Mouse (Mus musculus): ENCODE results near the gene Slc25a48.
A peak's percentile ranks its signal among the peaks of the same experiment; 100 is the strongest.

The Slc25a48 gene

DNA sequence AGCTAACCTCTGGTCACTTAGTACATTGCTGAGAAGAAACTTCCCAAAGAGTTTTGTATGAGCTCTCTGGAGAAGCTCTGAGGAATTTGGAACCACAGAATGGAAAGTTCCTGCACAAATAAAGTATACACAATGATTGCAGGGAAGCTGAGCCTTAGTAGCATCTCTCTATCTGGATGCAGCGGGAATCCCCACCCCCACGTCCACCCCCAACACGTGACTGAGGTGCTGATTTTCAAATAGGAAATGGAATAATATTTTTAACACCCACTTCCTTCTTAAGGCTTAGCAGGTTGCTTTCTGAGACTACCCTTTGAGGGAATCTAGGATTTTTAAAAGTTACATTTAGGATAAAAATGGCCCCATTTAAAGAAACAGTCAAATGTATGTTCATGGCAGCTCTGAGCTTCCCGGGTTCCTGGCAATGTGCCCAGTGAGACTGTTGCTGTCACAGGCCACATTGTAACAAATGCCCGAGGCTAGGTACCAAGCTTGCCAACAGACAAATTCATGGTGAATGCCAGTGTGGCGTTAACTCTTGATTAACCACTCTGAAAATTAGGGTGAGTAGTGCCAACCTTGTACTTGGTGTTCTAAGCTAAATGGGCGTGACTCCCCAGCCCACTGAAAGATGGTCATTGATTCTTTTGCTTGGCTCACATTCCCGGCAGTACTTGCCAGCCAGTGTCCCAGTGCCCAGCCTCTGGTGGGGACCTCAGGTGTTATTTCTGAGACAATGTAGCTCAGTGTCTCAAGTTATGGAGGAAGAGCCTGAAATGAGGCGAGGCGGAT lies 11.3 kb downstream of the Slc25a48 start:
- no peak for DNase-seq (ENCODE audit: low read depth, low spot score)

DNA sequence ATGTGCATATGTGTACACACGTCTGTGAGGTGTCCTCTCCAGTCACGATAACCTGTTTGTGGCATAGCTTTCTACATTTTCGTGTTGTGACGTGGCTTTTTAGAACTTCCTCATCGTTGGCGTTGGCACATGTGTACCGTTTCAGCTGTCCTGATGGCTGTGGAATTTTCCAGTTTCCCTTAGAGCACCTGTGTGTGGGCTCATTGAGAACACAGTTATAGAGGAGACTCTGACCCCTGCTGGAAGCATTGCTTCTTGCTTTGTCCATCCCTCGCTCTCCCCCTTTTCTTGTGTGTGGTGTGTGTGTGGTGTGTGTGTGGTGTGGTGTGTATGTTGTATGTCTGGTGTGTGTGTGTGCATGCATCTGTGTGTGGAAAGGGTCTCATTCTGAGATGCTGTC lies 11.9 kb downstream of the Slc25a48 start:
- no peak for DNase-seq (ENCODE audit: low read depth, low spot score)

DNA sequence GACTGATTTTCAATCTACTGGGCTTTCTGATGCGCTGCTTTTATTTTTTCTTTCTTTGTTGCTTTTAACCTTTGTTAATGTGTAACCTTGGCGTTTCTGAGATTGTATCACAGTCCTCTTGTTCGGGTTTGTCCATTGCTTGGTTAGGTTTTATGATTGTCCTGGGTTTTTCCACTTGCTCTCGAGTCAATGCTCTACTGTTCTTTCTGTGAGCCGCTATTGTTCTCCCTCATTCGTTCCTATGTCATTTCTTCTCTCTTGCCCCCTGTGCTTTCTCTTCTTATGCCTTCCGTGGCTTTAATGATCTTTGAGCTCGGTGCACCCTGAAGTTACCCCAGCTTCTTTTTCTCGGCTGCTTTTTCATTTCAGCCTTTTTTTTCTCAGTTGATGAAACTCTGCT lies 19.8 kb downstream of the Slc25a48 start:
- DNase-seq (ENCODE audit: low read depth, low spot score), result no peak

DNA sequence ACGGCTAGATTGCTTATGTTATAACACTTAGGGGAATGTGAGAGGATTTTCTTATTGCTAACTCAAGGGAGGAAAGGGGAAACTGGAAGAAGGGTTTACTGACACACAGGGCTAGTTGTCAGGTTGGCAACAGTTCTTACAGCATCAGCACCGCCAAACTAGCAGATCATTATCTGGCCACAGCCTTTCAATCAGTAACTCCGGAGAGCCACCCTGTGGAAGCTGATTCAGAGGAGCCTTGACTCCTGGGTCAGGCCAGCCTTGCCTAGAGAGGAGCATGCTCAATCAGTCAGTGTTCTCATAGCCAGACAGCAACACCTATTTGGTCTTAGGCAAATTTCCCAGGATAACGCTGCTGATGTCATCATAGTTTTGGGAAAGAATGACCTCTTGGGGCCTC lies 23.3 kb downstream of the Slc25a48 start:
- no peak for DNase-seq (ENCODE audit: low read depth, low spot score)

DNA sequence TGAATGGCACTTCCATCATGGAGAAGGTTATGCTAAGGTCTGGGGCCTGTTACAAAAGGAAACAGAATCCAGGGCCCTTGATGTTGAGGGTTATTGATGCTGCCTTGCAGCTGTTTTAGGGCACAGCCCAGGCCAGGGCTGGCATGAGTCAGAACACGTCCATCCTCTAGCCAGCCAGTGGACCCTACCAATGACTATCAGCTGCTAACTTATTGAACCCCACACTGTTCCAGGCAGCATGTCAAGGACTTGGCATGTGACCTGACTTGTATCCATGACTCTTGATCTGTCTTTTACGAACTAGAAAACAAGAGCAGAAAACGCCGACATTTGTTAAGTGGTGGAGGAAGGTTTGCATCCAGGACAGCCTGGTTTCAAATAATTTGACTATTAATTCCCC lies 24.6 kb downstream of the Slc25a48 start:
- DNase-seq (ENCODE audit: low read depth, low spot score), result no peak

DNA sequence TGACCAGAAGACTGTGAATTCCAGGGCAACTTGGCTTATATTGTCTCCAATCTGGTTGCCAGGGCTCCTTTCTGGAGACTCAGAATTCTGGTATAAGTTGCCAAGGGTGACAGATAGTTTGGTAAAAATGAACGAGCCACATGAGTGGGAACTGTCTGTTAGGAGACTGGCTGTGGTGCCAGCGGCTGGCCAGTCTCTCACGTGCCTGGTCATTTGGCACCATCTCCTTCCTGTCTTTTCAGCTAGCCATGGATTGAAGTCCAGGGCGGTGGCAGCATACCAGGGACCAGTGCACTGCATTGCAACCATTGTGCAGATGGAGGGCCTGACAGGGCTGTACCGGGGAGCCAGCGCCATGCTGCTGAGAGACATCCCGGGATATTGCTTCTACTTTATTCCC lies 25.1 kb downstream of the Slc25a48 start:
- DNase-seq (ENCODE audit: low read depth, low spot score), result no peak

DNA sequence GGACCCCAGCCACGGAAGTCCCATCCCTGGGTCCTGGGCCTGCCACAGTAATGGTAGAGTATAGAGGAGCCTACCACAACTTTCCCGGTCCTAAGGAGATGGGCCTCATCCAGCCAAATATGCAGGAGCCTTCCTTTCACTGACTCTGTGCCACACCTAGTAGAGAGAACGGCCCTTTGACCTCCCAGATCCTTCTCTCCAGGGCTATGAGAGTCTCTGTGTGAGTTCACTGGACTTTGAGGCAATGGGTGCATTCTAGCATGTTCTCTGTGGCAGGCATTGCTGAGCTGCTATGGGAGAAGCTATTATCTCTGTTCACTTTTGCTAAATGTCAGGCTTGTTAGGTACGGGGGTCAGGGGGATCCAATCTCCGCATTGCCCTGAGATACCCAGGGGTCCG lies 25.6 kb downstream of the Slc25a48 start:
- DNase-seq (ENCODE audit: low read depth, low spot score), result no peak

DNA sequence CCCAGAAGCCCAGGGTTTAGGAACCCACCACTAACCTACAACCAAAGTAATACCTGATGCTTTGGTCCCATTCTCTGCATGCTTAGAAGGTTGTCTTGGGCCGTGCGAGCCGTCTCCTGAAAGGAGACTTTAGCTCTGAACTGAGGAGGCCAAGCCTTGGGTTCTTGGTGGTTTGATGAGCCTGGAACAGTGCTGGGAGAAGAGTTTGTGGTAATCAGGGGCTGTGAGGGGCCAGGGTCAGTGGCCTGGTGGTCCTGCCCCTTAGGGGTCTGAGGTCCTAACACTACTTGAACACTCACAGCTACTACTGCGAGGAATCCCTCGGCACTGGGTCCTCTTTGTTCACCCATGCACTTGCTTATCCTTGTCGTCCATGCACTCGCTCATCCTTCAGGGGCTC lies 29.6 kb downstream of the Slc25a48 start:
- no peak for DNase-seq (ENCODE audit: low read depth, low spot score)

DNA sequence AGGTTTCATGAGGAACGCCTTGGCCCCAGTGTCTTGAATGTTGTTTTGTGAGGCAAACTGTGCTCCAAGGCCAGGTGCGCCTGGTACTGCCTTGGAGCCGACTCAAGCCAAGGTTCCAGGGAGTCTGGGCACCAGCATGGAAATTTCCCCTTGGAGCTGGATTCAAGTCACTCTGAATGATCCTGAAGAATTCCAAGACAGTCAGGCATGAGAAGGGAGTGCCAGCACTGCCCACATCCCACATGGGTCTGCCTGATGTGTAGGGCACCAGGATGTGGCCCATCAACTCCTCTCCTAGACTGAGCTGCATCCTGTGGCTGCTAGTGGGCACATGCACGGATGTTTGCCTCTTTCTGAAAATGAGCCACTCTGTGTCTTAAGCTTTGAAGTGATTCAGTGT lies 30.4 kb downstream of the Slc25a48 start:
- DNase-seq (ENCODE audit: low read depth, low spot score), result no peak

DNA sequence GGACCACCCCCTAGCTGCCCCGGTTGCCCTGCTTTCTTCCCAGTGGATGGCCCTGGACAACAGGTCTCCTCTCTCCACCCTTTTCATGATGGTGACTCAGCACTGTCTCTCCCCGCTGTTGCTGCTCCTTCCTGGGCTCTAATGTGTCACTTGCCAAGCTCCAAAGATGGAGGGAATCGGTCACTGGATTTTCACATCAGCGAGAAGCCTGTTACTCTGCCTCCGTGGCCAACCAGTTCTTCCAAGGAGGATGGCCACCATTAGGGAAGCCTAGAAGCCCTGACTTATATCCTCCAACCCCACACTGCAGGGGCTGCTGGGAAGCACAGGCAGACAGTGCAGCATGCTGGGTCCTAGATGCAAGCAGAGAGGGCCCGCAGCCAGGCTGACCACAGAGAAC lies 33.1 kb downstream of the Slc25a48 start:
- DNase-seq (ENCODE audit: low read depth, low spot score), result no peak

DNA sequence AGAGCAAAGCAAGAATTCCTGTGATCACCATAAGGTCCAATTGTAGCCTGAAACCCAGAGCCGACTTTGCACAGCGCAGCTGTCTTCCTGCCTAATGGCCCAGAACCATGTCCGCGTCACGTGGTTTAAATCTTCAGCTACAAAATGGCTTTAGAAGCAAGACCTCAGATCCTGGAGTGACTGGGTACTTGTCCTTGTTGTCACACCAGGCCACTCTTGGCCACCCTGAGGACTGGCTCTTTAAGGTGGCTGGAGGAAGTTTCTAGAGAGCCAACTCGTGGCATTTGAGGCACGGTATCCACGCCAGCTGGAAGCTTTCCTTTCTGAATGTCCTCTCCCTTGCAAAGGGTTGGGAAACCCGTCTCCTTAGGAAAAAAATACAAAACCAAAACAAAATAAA lies 33.8 kb downstream of the Slc25a48 start:
- DNase-seq (ENCODE audit: low read depth, low spot score), result no peak

DNA sequence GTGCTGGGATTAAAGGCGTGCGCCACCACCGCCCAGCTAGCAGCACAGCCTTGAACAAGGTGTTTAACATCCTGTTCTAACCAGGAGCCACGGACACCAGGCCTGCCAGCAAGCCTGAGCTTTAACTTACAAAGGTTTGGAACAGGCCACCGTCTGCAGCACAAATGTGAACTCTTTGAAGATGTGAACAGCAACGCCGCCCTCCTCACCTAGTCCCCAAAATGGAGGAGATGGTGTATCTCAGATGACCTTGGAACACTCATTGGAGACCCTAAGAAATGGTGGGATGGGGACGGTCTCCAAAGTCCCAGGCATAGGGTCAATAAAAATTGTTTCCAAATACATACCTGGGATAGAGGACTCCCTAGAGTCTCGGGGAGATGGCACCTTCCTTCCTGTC lies 34.5 kb downstream of the Slc25a48 start:
- DNase-seq (ENCODE audit: low read depth, low spot score), result no peak

DNA sequence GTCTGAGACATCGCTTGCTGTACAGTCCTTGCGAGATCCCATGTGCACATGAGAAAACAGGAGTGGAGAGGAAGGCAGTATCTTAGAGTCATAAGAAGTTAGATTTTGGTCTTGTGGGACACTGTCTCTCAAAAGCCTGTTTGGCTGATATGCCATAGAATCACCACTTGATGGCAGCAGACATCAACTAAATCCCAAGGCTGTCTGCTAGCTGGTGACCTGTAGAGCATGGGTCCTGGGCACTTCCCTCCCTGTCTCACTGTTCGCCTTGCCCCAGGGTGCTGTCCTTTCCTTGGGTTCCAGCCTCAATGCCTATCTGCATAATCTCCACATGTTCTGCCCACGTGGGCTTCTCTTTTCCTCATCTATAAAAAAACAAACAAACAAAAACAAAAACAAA lies 37.2 kb downstream of the Slc25a48 start:
- DNase-seq (ENCODE audit: low read depth, low spot score), result peak; percentile 63

DNA sequence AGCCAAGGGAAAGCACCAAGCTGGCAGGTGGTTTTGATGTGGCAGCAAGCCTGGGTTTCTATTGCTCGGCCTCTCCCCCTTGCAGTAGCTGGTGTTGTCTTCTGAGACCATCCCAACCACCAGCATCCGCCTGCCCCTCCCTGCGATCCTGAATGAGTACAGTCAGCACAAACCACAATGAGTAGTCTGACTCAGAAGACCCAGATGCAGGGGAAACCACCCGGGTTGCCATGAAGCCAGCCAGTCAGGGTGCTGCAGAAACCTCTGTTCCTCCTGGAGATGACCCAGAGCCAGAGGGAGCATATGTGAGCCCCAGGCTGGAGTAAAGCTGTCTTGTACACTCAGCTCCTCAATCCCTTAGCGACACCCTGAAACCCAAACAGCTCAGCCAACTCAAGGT lies 38.6 kb downstream of the Slc25a48 start:
- no peak for DNase-seq (ENCODE audit: low read depth, low spot score)

DNA sequence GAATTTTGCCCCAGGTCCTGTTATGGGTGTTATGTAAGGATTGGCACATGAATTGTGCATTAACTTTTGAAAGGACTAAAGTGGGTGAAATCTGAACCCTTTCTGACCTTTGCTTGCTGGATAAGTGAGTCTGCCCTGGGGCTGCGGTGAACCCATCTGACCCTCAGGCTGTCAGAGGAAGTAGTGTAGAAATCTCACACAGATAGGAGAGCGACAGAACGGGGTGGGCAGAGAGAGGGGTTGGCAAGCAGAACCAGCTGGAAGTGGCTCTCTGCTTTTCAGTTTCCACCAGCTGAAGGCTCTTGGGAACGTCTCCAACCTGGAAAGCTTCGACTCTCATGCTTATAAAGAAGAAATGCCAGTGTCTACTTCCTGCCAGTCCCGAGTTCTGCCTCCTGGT lies 39.1 kb downstream of the Slc25a48 start:
- no peak for DNase-seq (ENCODE audit: low read depth, low spot score)

DNA sequence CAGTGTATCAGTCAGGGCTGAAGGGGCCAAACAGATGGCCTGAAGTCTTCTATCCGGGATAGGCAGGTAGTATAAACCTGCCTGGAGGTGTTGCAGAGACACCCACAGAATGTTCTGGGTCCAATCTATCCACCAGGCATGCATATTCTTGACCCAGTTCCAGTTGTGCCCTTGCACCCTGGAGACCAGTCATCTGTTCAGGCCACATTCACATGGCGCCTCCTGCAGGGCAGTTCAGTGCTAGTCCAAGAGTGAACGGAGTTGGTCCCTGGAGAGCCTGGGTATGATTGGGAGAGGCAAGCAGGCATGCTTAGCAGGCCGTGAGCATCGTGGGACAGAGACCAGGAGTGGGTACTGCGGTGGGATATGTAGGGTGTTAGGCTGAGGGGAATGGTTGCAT lies 39.9 kb downstream of the Slc25a48 start:
- no peak for DNase-seq (ENCODE audit: low read depth, low spot score)

DNA sequence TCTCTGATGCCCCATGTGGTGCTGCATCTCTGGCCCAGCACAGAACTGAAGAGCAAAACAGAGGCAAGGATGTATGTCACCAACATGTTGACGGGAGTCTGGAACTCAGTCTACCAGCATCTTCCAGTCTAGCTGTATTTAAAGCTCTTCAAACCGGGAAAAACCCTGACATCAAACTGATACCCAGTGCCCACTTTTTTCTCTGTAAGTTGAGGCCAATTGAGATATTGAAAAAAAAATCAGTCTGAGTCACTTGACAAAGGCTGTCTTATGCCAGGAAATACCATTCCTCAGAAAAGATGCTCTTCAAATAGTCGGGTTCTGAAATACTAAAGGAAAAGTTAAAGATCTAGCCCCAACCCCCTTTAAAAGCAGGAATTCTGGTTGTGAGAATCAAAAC lies 44.0 kb downstream of the Slc25a48 start, which contains the start of gene Il9:
TSS of gene Il9 (minus strand) at position 101 of the 400 bp plus-strand sequence.
- DNase-seq (ENCODE audit: low read depth, low spot score), result no peak

DNA sequence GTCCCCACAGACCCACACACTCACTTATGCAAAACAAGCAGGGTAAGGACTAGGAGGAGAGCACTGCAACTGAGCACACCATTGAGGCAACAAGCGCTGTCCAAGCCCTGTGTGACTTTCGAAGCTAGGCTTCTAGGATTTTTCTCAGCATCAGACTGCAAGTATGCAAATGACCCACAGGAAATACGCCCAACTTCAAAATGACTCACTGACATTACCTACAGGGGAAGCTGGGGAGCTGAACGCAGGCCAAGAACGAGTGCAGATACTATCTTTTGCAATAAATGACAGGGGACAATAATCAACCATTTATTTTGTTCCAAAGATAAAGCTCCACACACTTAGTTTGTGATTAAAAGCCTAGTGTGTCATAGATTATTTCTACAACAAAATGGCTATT lies 49.9 kb downstream of the Slc25a48 start:
- DNase-seq (ENCODE audit: low read depth, low spot score), result no peak

DNA sequence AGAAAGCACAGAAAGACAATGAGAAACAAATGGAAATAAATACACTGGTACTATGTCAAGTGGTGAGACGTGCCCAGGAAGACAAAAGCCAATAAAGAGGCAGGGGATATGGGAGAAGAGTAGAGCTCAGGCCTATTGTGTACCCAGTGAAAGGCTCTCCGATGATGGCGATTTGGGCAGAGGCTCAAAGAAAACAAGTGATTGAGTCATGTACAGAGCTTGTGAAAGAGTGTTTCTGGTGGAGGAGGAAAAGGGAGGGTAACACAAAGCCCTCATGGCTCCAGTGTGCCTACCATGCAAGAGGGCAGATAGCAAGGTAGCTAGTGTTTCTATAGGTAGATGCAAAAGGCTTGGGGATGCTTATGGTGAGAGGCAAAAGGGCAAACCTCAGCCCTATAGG lies 56.3 kb downstream of the Slc25a48 start:
- DNase-seq (ENCODE audit: low read depth, low spot score), result no peak

DNA sequence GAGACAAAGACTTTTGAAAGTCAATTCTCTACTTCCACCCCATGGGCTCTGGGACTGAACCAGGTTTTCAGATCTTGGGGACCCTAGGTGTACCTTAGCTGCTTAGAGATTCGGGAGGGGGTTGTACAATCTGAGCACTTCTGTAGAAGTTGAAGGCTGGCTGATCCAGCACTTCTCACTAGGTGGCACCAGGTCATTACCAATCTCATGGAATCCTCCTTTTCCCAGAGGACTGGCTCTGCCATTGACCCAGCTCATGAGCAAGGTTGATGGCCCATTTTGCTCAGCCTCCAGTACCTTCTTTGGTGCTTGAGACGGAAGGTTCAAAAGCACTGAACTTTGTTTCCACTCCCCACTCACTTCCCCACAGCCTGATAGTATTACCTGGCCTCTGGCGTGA lies 62.0 kb downstream of the Slc25a48 start:
- peak; percentile 44 for DNase-seq (ENCODE audit: low read depth, low spot score)

DNA sequence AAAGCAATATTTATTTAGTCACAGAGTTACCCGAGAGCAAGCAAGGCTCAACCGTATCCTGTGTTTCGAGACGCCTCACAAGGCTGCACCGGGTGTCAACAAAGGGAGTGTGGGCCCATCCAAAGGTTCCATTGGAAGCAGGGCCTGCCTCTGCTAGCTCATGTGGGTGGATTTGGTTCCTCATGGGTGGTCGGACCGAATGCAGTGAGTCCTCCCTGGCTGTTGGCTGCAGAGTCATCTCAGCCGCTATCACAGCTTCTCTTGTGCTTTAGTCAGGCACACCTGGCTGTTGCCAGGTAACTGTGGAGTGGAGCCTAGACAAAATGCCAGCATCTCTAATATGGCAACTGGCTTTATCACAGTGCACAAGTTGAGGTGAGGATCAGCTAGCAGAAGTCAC lies 62.5 kb downstream of the Slc25a48 start:
- DNase-seq (ENCODE audit: low read depth, low spot score), result no peak

DNA sequence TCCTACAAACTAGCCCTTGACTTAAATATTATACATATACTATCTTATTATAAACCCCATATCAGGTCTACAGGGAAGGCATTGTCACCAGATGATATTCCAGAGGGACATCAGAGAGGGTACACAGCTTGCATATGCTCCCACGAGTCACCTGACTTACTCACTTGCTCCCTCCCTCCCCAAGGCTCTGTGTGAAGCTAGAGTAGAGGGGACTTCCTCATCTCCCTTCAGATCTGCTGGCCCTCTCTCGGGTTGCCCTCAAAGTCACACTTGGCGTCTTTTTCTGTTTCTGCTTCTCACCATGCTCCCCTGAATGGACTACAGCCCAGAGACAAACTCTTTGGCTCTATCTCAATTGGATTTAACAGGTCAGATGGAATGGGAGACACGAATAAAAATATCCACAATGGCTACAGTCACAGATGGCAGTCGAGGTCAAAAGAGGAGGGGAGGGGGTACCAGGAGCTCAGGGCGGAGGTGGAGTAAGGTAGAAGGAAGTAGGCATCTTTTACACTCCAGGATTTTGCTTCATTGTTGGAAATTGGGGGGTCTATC lies 63.8 kb downstream of the Slc25a48 start:
- no peak for DNase-seq (ENCODE audit: low read depth, low spot score)

DNA sequence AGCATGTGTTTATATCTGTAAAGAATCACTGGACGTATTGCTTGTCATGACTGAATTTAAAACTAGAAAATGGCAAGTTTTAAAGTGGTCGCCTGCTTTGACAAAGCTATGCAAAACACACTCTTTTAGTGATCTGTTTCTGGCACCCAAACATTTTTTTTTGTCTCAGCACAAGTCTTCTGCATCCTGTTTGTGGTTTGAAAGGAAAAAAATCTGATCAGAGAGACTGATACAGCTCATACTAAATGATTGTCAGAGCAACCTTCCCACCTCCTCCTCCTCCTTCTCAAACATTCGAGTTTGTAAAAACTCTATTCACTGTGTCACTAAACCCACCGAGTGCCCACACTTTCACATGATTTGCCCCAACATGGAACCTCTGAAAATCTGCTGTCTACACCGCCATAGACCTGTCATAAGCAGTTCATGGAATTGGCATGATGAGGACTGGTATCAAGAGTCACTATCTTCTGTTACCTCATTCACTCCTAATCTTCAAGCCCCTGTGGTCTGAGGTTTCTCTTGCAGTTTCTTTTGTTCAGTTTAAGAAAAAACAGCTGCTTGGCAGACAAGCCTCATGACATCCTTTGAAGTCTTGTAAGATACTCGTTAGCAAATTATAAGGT lies 68.8 kb downstream of the Slc25a48 start:
- DNase-seq (ENCODE audit: low read depth, low spot score), result no peak

Data from ES-CJ7 (cell line).